Mouse (Mus musculus) testis, adult 2 months (tissue): Measurements from ENCODE around the gene Fuca1.

Source experiments
- CTCF ChIP-seq: fragments of 200-500 bp; IDR thresholded peaks from 2 replicates; pipeline ENCODE4 v1.5.1; 2012; ENCODE audit warnings: low read depth, mild to moderate bottlenecking, inconsistent platforms, low read length, moderate library complexity; ENCODE audit not compliant: control insufficient read depth, insufficient read depth, insufficient replicate concordance
- POLR2A ChIP-seq: fragments of 200-500 bp; IDR thresholded peaks from 2 replicates; pipeline ENCODE4 v1.6.1; 2012; ENCODE audit warnings: low read depth, mild to moderate bottlenecking, inconsistent platforms, low read length, moderate library complexity; ENCODE audit not compliant: control insufficient read depth

DNA sequence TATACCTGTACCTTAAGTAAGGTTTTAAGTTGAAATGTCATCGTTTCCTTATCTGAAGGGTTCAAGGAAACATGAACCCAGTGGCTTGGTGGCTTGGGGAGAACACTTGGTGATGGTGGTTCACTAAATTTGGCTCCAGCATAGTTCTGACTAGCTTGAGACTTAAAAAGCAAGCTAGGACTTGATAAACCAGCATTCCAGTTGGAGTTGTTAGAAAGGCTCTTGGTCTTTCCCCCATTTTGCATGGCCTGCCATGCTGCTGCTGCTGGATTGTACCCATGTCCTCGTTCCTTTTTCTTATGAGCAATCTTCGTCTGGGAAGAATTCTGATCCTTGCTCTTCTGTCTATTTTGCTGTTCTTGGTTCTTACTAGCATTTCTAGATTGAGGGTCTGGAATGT, 48.5 kb upstream of the Fuca1 start:
- TF ChIP-seq CTCF = no peak
- no peak for TF ChIP-seq POLR2A
